Mouse (Mus musculus): ENCODE data around the gene Tspan15. TPM values are rescaled to one million over a fixed set of nuclear protein-coding genes. Genes with fewer than 3 reads are reported as not detected.

Tspan15 gene
- total RNA-seq, 2 experiments from 2014 or later = 5.0 to 7.7 TPM

GRCm38 (mm10) chr10:62197403-62197802 lies 33.6 kb downstream of the Tspan15 start:
- intact Hi-C loops (cut with DNase I) = no loop called here
- DNase-seq (ENCODE audit: extremely low spot score in 1 of 2, low spot score in 2 of 2) = no peak

GRCm38 (mm10) chr10:62195376-62195775 lies 35.7 kb downstream of the Tspan15 start:
- intact Hi-C loops (cut with DNase I) = no loop called here
- no peak for DNase-seq (ENCODE audit: extremely low spot score in 1 of 2, low spot score in 2 of 2)

- DNase-seq (ENCODE audit: extremely low spot score in 1 of 2, low spot score in 2 of 2) = no peak
- intact Hi-C loops (cut with DNase I) = no loop called here
Observed at GRCm38 (mm10) chr10:62194946-62195345, 36.1 kb downstream of the Tspan15 start.

GRCm38 (mm10) chr10:62194461-62194860 lies 36.6 kb downstream of the Tspan15 start:
- intact Hi-C loops (cut with DNase I) = no loop called here
- peak; percentile 46 to 59 for DNase-seq (ENCODE audit: extremely low spot score in 1 of 2, low spot score in 2 of 2)

- DNase-seq (ENCODE audit: extremely low spot score in 1 of 2, low spot score in 2 of 2) = no peak
- intact Hi-C loops (cut with DNase I) = no loop called here
Observed at GRCm38 (mm10) chr10:62194043-62194442, 37.0 kb downstream of the Tspan15 start.

- DNase-seq (ENCODE audit: extremely low spot score in 1 of 2, low spot score in 2 of 2) = peak; percentile 25 to 45
- intact Hi-C loops (cut with DNase I) = no loop called here
Observed at GRCm38 (mm10) chr10:62192701-62193157, 38.3 kb downstream of the Tspan15 start.

- DNase-seq (ENCODE audit: extremely low spot score in 1 of 2, low spot score in 2 of 2) = no peak
- intact Hi-C loops (cut with DNase I) = no loop called here
Observed at GRCm38 (mm10) chr10:62190821-62191220, 40.2 kb downstream of the Tspan15 start.

- peak in 1 of 2 experiments; percentile 42 for DNase-seq (ENCODE audit: extremely low spot score in 1 of 2, low spot score in 2 of 2)
- intact Hi-C loops (cut with DNase I) = loop anchor here (5.0 to 10.0 kb wide), 2 partner anchors 195 to 222 kb away; no protein-coding TSS in a partner anchor
Observed at GRCm38 (mm10) chr10:62189910-62190309, 41.1 kb downstream of the Tspan15 start.

- intact Hi-C loops (cut with DNase I) = loop anchor here (5.0 to 10.0 kb wide), 2 partner anchors 195 to 223 kb away; no protein-coding TSS in a partner anchor
- no peak for DNase-seq (ENCODE audit: extremely low spot score in 1 of 2, low spot score in 2 of 2)
Observed at GRCm38 (mm10) chr10:62189303-62189702, 41.7 kb downstream of the Tspan15 start.

- peak; percentile 60 to 76 for DNase-seq (ENCODE audit: extremely low spot score in 1 of 2, low spot score in 2 of 2)
- intact Hi-C loops (cut with DNase I) = loop anchor here (5.0 to 10.0 kb wide), 2 partner anchors 198 to 225 kb away; no protein-coding TSS in a partner anchor
Observed at GRCm38 (mm10) chr10:62186882-62187281, 44.2 kb downstream of the Tspan15 start.

- intact Hi-C loops (cut with DNase I) = loop anchor here (1.0 to 10.0 kb wide), 4 partner anchors 78 to 346 kb away; partner anchors contain the start of gene Col13a1
- DNase-seq (ENCODE audit: extremely low spot score in 1 of 2, low spot score in 2 of 2) = peak; percentile 93 to 94
Observed at GRCm38 (mm10) chr10:62183053-62183452, 48.0 kb downstream of the Tspan15 start.

GRCm38 (mm10) chr10:62182471-62183014 lies 48.5 kb downstream of the Tspan15 start:
- intact Hi-C loops (cut with DNase I) = loop anchor here (1.0 to 10.0 kb wide), 4 partner anchors 77 to 345 kb away; partner anchors contain the start of gene Col13a1

GRCm38 (mm10) chr10:62181701-62182100 lies 49.4 kb downstream of the Tspan15 start:
- no peak for DNase-seq (ENCODE audit: extremely low spot score in 1 of 2, low spot score in 2 of 2)
- intact Hi-C loops (cut with DNase I) = loop anchor here (5.0 to 10.0 kb wide), 3 partner anchors 203 to 344 kb away; partner anchors contain the start of gene Col13a1

More at GRCm38 (mm10) chr10:62182471-62183014, 48.5 kb downstream of the Tspan15 start:
- DNase-seq (ENCODE audit: extremely low spot score in 1 of 2, low spot score in 2 of 2) = no peak

- intact Hi-C loops (cut with DNase I) = loop anchor here (5.0 to 10.0 kb wide), 3 partner anchors 203 to 343 kb away; partner anchors contain the start of gene Col13a1
Observed at GRCm38 (mm10) chr10:62179944-62180343, 51.1 kb downstream of the Tspan15 start.

GRCm38 (mm10) chr10:62174533-62175313 lies 56.3 kb downstream of the Tspan15 start:
- no peak for DNase-seq (ENCODE audit: extremely low spot score in 1 of 2, low spot score in 2 of 2)
- intact Hi-C loops (cut with DNase I) = no loop called here

More at GRCm38 (mm10) chr10:62179944-62180343, 51.1 kb downstream of the Tspan15 start:
- DNase-seq (ENCODE audit: extremely low spot score in 1 of 2, low spot score in 2 of 2) = no peak

GRCm38 (mm10) chr10:62173941-62174448 lies 57.1 kb downstream of the Tspan15 start:
- intact Hi-C loops (cut with DNase I) = no loop called here
- no peak for DNase-seq (ENCODE audit: extremely low spot score in 1 of 2, low spot score in 2 of 2)

GRCm38 (mm10) chr10:62172841-62173553 lies 58.1 kb downstream of the Tspan15 start:
- intact Hi-C loops (cut with DNase I) = no loop called here
- no peak for DNase-seq (ENCODE audit: extremely low spot score in 1 of 2, low spot score in 2 of 2)

GRCm38 (mm10) chr10:62162410-62162809 lies 68.6 kb downstream of the Tspan15 start:
- intact Hi-C loops (cut with DNase I) = no loop called here
- DNase-seq (ENCODE audit: extremely low spot score in 1 of 2, low spot score in 2 of 2) = no peak

- intact Hi-C loops (cut with DNase I) = no loop called here
- no peak for DNase-seq (ENCODE audit: extremely low spot score in 1 of 2, low spot score in 2 of 2)
Observed at GRCm38 (mm10) chr10:62149929-62150328, 81.1 kb downstream of the Tspan15 start.
